Mouse (Mus musculus): ENCODE results near the gene Olfr1385. TPM values are rescaled to one million over a fixed set of nuclear protein-coding genes. Genes with fewer than 3 reads are reported as not detected.
"Not testable (repeated sequence)": the region's sequence is repeated elsewhere in the genome, so short reads cannot be mapped to it uniquely, and the experiment has no call there.

The Olfr1385 gene
- polyA plus RNA-seq, 1 experiment from 2014 or later: not detected

DNA sequence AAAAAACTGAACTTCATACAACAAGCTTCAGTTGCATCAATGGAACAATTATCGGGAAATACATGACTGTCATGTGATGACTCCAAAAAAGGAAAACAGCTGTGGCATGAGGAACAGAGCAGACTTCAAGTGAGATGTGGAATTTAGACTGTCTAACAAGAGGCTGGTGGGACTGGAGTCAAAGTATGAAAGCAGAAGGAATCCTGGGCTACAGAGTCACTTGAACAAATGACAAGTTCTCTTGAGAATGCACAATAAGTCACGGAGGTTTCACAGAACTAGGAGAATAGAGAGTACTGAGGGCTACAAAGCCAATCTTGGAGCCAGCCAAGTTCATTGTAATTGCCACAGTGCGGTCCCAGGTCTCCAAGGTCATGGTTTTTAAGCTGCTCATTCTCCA lies 54.3 kb downstream of the Olfr1385 start, which contains the start of gene Olfr1381:
Gene Olfr1381 (plus strand): TSS at position 301 of the 400 bp plus-strand sequence.
- not testable (repeated sequence) for H3K4me2 ChIP-seq (ENCODE audit: low read length); H3K36me3 ChIP-seq (ENCODE audit: control insufficient read depth, insufficient read depth, low read length); H3K27me3 ChIP-seq (ENCODE audit: control insufficient read depth, insufficient read depth, low read depth, low read length); ATAC-seq; H3K9me3 ChIP-seq (replicated peaks; ENCODE audit: control insufficient read depth, low read length, poor library complexity, severe bottlenecking); H3K27ac ChIP-seq (ENCODE audit: low read length); H3K9ac ChIP-seq (ENCODE audit: low read depth, low read length); H3K4me1 ChIP-seq (ENCODE audit: control insufficient read depth, insufficient read depth, low read length); H3K4me3 ChIP-seq (ENCODE audit: low read depth, low read length)
- WGBS: 52% methylated on average over 3 of the region's 3 CpGs

Other genes with a start within 250 kb of the Olfr1385 start
- gene Mgat1, start 244.9 kb upstream of the Olfr1385 start, polyA plus RNA-seq (2015; fragmentation: Nextera tagmentation; extraction: Ambion mirVana): 33.5 and 34.3 TPM in 2 replicates
- not detected in 2 replicates for gene Olfr1393, start 210.8 kb upstream of the Olfr1385 start, polyA plus RNA-seq (2015; fragmentation: Nextera tagmentation; extraction: Ambion mirVana)
- gene Olfr1392, start 203.8 kb upstream of the Olfr1385 start, polyA plus RNA-seq (2015; fragmentation: Nextera tagmentation; extraction: Ambion mirVana): not detected in 2 replicates
- gene Olfr10, start 184.3 kb upstream of the Olfr1385 start, polyA plus RNA-seq (2015; fragmentation: Nextera tagmentation; extraction: Ambion mirVana): not detected in 2 replicates
- gene Olfr1391, start 166.3 kb upstream of the Olfr1385 start, polyA plus RNA-seq (2015; fragmentation: Nextera tagmentation; extraction: Ambion mirVana): not detected in 2 replicates
- not detected in 2 replicates for gene Olfr1390, start 153.9 kb upstream of the Olfr1385 start, polyA plus RNA-seq (2015; fragmentation: Nextera tagmentation; extraction: Ambion mirVana)
- gene Olfr1389, start 66.0 kb upstream of the Olfr1385 start, polyA plus RNA-seq (2015; fragmentation: Nextera tagmentation; extraction: Ambion mirVana): not detected in 2 replicates
- 0.09 TPM in 1 of 2 replicates, not detected in the other for gene Olfr1388, start 52.4 kb upstream of the Olfr1385 start, polyA plus RNA-seq (2015; fragmentation: Nextera tagmentation; extraction: Ambion mirVana)
- gene Olfr1387, start 33.7 kb upstream of the Olfr1385 start, polyA plus RNA-seq (2015; fragmentation: Nextera tagmentation; extraction: Ambion mirVana): not detected in 2 replicates
- gene Olfr1386, start 24.0 kb upstream of the Olfr1385 start, polyA plus RNA-seq (2015; fragmentation: Nextera tagmentation; extraction: Ambion mirVana): not detected in 2 replicates
- gene Olfr1384, start 17.7 kb downstream of the Olfr1385 start, polyA plus RNA-seq (2015; fragmentation: Nextera tagmentation; extraction: Ambion mirVana): not detected in 2 replicates
- not detected in 2 replicates for gene Olfr1383, start 30.6 kb downstream of the Olfr1385 start, polyA plus RNA-seq (2015; fragmentation: Nextera tagmentation; extraction: Ambion mirVana)
- gene Olfr1382, start 39.2 kb downstream of the Olfr1385 start, polyA plus RNA-seq (2015; fragmentation: Nextera tagmentation; extraction: Ambion mirVana): not detected in 2 replicates
- not detected in 2 replicates for gene Olfr1381, start 54.4 kb downstream of the Olfr1385 start, polyA plus RNA-seq (2015; fragmentation: Nextera tagmentation; extraction: Ambion mirVana)
- not detected in 2 replicates for gene Olfr1380, start 67.8 kb downstream of the Olfr1385 start, polyA plus RNA-seq (2015; fragmentation: Nextera tagmentation; extraction: Ambion mirVana)
- 1.6 TPM in 2 replicates for gene Flt4, start 120.2 kb downstream of the Olfr1385 start, polyA plus RNA-seq (2015; fragmentation: Nextera tagmentation; extraction: Ambion mirVana)
- gene Scgb3a1, start 174.5 kb downstream of the Olfr1385 start, polyA plus RNA-seq (2015; fragmentation: Nextera tagmentation; extraction: Ambion mirVana): 0.70 TPM in 1 of 2 replicates, not detected in the other
- gene Cnot6, start 223.7 kb downstream of the Olfr1385 start, polyA plus RNA-seq (2015; fragmentation: Nextera tagmentation; extraction: Ambion mirVana): 39.0 and 46.5 TPM in 2 replicates